Mouse (Mus musculus) embryo, embryonic 11 days (tissue): ENCODE measurements around the gene Lonrf2.
A peak's percentile ranks its signal among the peaks of the same experiment; 100 is the strongest.

ENCODE experiments used
- DNase-seq: peaks from one replicate; pipeline ENCODE4 v3.0.0-alpha.2; 2015

Lonrf2 gene

GRCm38 (mm10) chr1:38836477-38836872 is at the start of gene Lonrf2:
Gene Lonrf2, minus strand, starts transcription at chr1:38836711.
- peak; percentile 71 for DNase-seq

DNA sequence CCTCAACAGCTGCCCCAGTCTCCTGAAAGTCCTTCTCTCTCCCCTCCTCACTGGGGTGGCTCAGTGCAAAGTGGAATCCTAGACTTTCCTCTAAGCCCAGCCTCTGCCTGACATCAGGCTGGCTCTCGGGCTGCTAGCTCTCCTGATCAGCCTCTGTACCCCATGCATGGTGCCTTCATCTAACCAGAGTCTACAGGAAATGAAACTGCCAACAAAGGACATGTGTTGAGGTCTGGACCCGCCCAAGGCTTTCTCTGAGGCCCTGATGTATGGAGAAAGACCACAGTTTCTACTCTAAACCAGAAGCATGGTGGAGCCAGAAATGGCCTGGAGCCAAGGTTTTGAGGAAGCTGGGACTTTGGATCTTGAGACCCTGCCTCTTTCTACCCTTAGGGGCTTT is 49.4 kb upstream of the Lonrf2 start:
- DNase-seq: no peak

DNA sequence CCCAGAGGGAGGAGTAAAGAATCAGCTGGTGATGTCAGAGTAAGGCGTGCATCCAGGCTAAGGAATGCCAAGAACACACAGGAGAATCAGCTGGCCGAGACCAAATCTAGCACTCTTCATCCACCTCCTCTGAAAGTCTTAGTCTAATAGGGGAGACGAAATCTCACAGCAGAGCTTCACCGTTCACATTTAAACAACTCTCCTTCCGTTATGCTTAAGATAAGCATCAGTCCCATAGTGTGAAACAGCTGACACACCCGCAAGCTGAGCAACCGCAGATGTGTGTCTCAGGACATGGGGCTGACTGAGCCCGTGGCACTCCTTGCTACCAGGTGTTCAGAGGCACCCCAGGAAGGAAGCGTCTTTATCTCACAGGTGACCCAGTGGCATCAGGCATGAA is 47.3 kb upstream of the Lonrf2 start:
- DNase-seq: no peak

GRCm38 (mm10) chr1:38882746-38883145 is 46.2 kb upstream of the Lonrf2 start:
- DNase-seq: no peak

- DNase-seq: no peak
Measured at GRCm38 (mm10) chr1:38881366-38881765, 44.9 kb upstream of the Lonrf2 start.

DNA sequence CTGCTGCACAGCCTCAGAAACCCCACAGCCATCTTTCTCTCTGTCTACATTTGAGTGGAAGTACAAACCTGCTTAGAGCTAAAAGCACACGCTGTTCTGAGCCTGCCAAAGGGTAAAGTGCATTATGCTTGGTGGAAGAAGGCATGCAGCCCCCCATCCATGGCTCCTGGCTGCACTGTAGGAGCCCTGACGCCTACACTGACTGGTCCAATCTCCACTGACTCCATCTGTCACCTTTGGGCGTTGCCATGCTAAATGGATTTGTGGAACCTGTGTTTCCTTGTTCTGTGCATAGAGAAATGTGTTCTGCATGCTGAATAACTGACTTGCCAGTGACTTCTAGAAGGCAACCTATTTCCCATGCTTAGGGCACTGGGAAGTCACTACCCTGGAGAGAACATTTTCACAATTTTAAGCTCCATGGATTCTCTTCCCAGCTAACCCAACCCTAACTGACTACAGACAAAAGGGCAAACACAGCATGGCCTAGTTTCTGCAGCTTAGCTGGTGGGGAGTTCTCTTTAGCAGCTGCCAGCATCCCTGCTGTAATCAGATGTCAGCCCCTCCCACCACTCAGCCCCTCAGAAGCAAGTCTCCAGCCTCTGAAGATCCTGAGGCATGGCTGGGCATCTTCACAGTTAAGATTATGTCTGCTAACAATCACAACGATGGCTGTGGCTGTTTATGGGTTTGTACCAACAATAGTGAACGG is 40.3 kb upstream of the Lonrf2 start:
- no peak for DNase-seq

DNA sequence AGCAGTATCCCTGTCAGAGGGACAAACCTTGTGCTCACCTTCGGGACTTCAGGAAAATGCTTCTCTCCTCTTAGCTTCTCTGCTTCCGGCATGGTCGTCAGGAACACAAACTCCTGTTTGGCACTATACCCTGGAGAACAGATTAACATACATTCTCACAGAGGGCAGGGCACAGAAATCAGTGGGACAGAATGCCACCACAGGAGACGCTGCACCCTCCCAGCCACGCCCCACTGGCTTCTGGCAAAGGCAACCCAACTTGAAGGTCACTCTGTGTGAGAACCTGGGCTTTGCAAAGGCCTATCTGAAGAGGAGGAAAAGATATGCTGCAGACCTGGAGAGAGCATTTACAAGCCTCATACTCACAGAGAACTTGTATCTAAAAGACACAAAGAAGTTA is 37.4 kb upstream of the Lonrf2 start:
- DNase-seq: no peak

DNA sequence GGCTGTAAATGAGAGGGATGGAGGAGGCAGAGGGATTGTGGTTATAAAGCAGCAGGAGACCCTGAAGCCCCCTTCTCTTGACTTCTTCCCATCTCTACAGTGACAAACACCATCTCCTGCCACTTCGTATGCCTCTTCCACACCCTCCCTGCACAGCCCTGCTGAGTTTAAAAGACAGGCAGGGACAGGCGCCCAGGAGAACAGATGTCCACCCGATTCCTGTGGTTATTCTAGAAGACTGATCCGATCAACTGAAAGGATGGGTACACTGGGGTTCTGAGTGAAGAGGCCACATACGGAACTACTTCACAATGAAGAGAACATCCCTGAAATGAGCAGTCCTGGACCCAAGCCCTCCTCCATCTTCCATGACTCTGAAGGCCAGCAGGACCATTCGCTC is 35.3 kb upstream of the Lonrf2 start:
- no peak for DNase-seq

GRCm38 (mm10) chr1:38869398-38870195 is 33.1 kb upstream of the Lonrf2 start:
- no peak for DNase-seq

GRCm38 (mm10) chr1:38866242-38866641 is 29.7 kb upstream of the Lonrf2 start:
- no peak for DNase-seq

DNA sequence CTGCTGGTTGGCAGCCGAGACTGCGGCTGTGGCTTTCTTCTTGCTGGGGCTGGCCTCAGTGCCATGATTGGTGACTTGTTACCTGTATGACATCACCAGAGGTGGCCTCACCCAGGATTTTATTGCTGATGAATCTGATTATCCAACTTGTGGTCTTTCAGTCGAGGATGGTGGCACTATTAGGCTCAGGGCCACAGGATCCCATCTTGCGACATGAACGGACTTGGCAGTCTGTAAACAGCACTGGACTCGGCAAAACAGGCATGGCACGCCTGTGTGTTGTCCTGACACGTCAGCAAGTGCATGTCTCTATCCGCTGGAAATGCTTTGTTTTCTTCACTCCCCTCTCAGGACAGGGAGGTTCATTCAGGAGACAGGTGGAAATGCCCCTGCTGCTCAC is 27.8 kb upstream of the Lonrf2 start:
- DNase-seq: no peak

DNA sequence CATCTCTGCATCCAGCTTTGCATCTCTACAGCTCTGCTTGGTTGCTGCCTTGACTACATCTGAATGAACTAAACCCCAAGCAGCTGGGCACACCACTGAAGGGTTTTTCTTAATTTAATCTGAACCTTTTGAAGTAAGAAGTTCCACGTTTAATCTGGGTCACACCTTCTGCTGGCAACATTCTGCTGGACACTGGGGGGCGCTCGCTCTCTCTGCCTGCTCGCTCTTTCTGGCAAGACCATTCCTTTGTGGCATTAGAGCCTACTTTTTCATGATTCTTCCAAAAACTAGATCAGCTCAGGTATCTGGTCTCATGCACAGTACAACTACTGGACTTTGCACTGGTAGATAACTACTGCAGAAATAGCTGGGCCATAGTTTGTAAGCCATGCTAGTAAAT is 25.7 kb upstream of the Lonrf2 start:
- DNase-seq: peak; percentile 17

- no peak for DNase-seq
Measured at GRCm38 (mm10) chr1:38860867-38861524, 24.5 kb upstream of the Lonrf2 start.

DNA sequence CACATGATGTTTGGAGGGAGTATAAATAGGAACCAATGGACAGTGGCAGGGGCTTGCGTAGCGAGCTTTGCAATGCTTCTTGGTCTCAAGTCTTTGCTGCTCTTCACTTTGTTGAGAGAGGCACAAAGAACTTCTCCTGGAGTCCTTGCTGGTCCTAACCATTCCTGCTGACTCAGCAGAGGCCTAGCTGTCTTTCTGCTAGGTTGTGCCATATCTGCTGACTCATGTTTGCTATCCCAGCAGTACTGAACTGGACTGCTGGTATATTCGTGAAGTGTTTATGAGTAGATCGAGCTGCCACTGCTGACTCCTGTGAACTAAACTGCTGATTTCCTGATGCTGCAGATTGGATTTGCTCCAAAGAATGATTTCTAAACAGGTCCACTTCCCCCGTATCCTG is 23.7 kb upstream of the Lonrf2 start:
- no peak for DNase-seq

DNA sequence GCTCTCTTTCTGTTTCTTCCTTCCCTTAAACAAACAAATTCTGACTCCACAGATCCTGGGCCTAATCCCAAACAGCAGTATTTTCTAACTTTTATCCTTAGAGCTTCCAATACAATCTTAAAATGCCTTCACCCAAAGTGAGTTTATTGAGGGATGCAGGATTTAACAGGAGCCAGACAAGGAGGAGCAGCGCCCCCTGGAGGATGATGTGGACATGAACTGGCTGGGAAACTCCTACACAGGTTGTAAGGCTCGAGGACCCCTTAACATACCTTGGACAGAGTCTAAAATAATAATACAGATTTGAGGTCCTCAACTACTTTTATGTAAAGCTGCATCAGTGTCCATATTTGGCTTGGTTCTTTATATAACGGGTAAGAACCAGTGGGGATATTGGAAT is 19.7 kb upstream of the Lonrf2 start:
- DNase-seq: peak; percentile 82

DNA sequence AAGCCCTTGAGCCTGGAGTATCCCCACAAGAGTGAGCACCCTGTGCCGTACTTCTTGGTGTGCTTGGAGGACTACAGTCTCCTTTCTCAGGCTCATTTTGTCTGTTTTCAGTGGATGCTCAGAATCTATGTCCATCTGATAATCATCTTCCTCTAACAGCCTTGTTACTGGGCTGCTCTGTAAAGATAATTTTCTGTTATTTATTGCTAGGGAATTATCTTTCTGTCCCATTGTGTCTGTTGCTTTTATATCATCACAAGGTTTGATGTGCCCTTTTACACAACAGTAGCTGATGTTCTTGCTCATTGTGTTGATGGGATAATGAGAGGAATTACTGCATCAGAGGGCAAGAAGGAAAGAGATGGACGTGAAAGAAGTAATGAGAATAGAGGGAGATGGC is 15.7 kb upstream of the Lonrf2 start:
- DNase-seq: no peak

DNA sequence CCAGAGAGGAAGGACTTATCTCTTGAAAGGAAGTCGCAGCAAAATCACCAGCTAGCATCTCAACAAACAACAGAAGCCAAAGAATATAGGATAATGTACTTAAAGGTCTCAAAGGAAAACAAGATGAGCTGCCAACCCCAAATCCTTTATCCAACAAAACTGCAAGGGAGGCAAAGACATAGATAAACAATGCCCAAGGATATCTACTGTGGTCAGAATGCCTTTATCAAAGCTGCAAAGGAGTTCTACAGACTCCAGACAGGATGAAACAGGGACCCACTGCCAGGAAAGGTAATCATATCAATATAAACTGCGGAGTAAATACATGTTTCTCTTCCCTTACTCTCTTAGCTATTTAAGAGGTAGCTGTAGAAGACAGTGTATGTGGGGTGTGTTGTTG is 14.1 kb upstream of the Lonrf2 start:
- no peak for DNase-seq

DNA sequence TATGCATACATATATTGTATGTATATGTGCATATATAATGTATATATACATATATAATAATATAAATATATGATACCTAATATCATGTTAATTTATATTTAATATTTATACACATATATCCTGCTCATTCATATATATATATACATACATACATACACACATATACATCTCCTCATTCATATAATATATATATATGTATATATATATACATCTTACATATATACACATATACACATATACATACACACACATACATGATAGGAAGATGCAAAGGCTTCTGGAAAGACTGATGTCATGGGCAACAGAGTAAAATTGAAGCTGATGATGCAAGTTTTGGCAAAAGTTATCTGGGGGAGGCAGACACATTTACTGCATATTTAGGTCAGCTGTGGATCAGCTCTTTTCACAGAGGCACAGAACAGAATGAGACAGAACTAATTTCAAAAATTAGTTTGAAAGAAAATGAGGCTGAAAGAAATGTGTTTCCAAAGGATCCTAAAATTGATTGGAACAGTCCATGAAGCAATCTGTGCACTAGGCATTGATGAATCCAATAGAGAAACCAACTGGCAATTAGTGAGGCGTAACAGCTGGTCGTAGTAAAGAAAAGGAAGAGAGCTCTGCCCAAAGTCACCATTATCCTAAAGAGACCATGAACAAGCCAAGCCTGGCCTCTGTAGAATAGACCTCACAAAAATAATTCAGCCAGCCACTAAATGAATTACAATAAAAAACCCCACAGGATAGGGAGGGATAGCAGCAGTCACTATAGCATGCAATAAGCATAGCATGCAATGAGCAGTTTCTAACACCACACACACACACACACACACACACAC is 12.2 kb upstream of the Lonrf2 start:
- DNase-seq: no peak

DNA sequence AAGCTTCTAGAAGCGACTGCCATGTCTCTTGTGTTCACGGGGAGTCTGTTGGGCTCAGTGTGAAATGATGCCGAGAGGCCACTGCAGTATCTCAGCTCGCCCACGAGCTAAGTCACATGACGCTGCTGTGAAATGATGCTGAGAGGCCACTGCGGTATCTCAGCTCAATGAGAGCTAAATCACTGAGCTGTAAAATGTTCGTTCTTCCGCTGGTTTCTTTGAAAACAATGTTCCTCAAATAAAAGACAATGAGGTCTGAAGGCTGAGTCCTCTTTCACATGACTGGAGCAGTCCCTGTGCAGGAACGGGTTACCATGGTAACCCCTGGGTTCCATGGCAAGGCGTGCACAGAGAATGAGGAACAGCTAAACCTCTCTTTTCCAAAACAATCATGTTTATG is 11.5 kb upstream of the Lonrf2 start:
- peak; percentile 79 for DNase-seq

- no peak for DNase-seq
Measured at GRCm38 (mm10) chr1:38843275-38843674, 6.8 kb upstream of the Lonrf2 start.

GRCm38 (mm10) chr1:38842861-38843260 is 6.3 kb upstream of the Lonrf2 start:
- no peak for DNase-seq

- DNase-seq: no peak
Measured at GRCm38 (mm10) chr1:38839944-38840343, 3.4 kb upstream of the Lonrf2 start.
